Mouse (Mus musculus) large intestine, adult 2 months (tissue): Measurements from ENCODE around the gene Abcg1. TPM values are rescaled to one million over a fixed set of nuclear protein-coding genes. Genes with fewer than 3 reads are reported as not detected.

Experiments used
- DNase-seq: peaks from one replicate; pipeline ENCODE4 v3.0.0-alpha.2; 2012; ENCODE audit warnings: low read depth, low spot score
- WGBS: fragments of 180-500 bp; shearing (Covaris S2); methylation state at CpG from one replicate; pipeline ENCODE4 v1.1.7; 2018; 5-methylcytosine and 5-hydroxymethylcytosine counted together
- polyA plus RNA-seq: library from polyadenylated mRNA; depleted of rRNA; stranded (reverse); fragments of >200 nt; gene quantifications from 2 replicates; pipeline ENCODE4 v1.2.3, GENCODE M21; 2012; rRNA removed

Gene Abcg1
- polyA plus RNA-seq, 1 experiment, result 3.2 TPM

DNA sequence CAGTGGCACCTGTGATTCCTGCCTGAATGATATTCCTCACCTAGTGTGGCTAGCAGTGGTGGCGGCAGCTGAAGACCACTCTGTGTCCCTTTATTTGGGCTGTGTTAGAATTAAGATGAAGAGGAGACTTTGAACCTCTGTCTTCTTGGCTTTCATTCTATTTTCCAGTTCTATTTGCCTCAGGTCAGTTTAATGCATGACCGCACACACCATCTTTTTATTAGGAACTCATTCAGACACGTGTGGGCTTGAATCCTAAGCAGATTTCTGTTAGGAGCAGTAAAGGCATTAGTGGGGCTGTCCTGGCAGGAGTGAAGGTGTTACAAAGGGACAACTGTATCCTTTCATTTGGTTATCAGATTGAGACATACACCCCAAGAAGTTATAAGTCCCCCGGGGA is 102.8 kb downstream of the Abcg1 start:
- no peak for DNase-seq
- 75% methylated on average over 4 of the region's 4 CpGs for WGBS

DNA sequence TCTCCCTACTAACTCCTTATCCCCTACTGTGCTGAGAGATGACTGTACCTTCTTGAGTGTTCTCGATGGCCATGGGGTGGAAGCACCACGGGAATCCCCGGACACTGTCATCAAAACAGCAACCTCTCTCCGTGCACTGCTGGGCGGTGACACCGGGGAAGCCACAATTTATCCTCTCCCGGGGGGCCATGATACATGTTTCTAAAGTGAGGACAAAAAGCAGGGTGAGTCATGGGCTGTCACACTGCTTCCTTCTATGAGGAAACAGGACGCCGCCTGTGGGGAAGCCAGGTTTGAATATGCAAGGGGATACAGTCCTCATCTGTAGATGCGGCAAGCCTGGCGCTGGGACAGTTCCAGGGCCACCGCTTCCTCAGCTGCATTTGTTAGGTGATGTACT is 105.1 kb downstream of the Abcg1 start:
- no peak for DNase-seq
- 70% methylated on average over 12 of the region's 12 CpGs for WGBS

GRCm38 (mm10) chr17:31163821-31164220 is 106.3 kb downstream of the Abcg1 start:
- DNase-seq, result no peak
- WGBS, result 80% methylated on average over 2 of the region's 2 CpGs

DNA sequence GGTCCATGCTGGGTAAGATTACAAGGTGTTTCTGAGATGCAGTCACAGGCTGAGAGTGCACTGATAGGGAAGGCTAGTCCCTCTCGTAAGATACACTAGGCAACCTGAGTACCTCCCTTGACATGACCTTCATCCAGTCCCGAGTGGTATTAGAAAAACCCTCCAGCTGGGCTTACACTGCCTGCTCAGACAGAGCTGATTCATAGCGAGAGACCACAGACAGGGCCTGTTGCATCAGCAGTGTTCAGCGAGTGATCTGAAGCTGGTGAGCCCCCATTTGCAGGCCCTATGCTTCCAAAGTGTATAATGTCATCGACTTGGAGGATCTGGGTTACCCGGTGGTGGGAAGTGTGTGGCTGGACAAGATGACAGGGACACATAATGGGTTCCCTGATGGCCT is 107.7 kb downstream of the Abcg1 start, which contains the start of gene Tff1:
Gene Tff1, minus strand, starts transcription at position 151 of the 400 bp plus-strand sequence.
- 69% methylated on average over 6 of the region's 6 CpGs for WGBS
- DNase-seq, result no peak

Other genes starting within 250 kb of the Abcg1 start
- gene Glp1r, start 155.9 kb upstream of the Abcg1 start, polyA plus RNA-seq, result 0.26 and 0.34 TPM in 2 replicates
- gene Umodl1, start 103.0 kb upstream of the Abcg1 start, polyA plus RNA-seq, result not detected in 2 replicates
- gene Tff3, start 72.0 kb downstream of the Abcg1 start, polyA plus RNA-seq, result 11,983 and 17,407 TPM in 2 replicates
- 0.32 and 3.5 TPM in 2 replicates for gene Tff2, start 86.6 kb downstream of the Abcg1 start, polyA plus RNA-seq
- 0.85 and 5.4 TPM in 2 replicates for gene Tff1, start 107.6 kb downstream of the Abcg1 start, polyA plus RNA-seq
- gene Tmprss3, start 141.3 kb downstream of the Abcg1 start, polyA plus RNA-seq, result 0.05 TPM in 1 of 2 replicates, not detected in the other
- gene Ubash3a, start 150.2 kb downstream of the Abcg1 start, polyA plus RNA-seq, result 0.57 and 1.7 TPM in 2 replicates
- gene Rsph1, start 219.7 kb downstream of the Abcg1 start, polyA plus RNA-seq, result 0.40 and 0.52 TPM in 2 replicates
- 150 and 158 TPM in 2 replicates for gene Slc37a1, start 229.1 kb downstream of the Abcg1 start, polyA plus RNA-seq